In genomic region chr8:84944478-84945160, GRCm38 (mm10) we compare ENCODE assay signal across 8 mouse cellular contexts. TPM values are rescaled to one million over a fixed set of nuclear protein-coding genes. Genes with fewer than 3 reads are reported as not detected.
DNase-seq lines count a peak whose midpoint lies in the region; ATAC-seq lines count a peak whose summit lies in the region.

No protein-coding gene starts in this region.

- WGBS in forebrain, embryonic 10.5 days: 2% methylated on average over 26 of the region's 26 CpGs
- WGBS in intestine, embryonic 14.5 days: 2% methylated on average over 26 of the region's 26 CpGs
- 3% methylated on average over 26 of the region's 26 CpGs for WGBS in limb, embryonic 12.5 days

- H3K4me1 ChIP-seq in brown adipose tissue, adult 24 weeks (ENCODE audit: control insufficient read depth, insufficient read depth, insufficient read length, low read length): no peaks in the 10 kb centered on the region
- H3K4me1 ChIP-seq in forebrain, embryonic 10.5 days: peaks cover 33% of the 10 kb centered on the region
- 0 out of 2 replicates have a peak, but pooled peaks cover 4% of the 10 kb centered on the region for H3K4me1 ChIP-seq in intestine, embryonic 14.5 days (replicated peaks; ENCODE audit: control insufficient read depth, insufficient read depth, low read length)
- H3K4me1 ChIP-seq in limb, embryonic 12.5 days (replicated peaks): peaks cover 11% of the 10 kb centered on the region

- peak overlapping the region; percentile 30 for H3K4me3 ChIP-seq in brown adipose tissue, adult 24 weeks (ENCODE audit: insufficient read depth, low read depth, low read length)
- peak overlapping the region; percentile 75 for H3K4me3 ChIP-seq in forebrain, embryonic 10.5 days
- peak overlapping the region; percentile 16; the same call in 1 of the 2 replicates for H3K4me3 ChIP-seq in intestine, embryonic 14.5 days (ENCODE audit: low read depth, low read length)
- H3K4me3 ChIP-seq in limb, embryonic 12.5 days (replicated peaks): peak overlapping the region; percentile 47; the same call in 1 of the 2 replicates

- no peak overlapping the region for H3K9ac ChIP-seq in intestine, embryonic 14.5 days (ENCODE audit: low read length)
- no peak overlapping the region for H3K9ac ChIP-seq in limb, embryonic 12.5 days (replicated peaks)

- no peaks in the 10 kb centered on the region for H3K9me3 ChIP-seq in forebrain, embryonic 10.5 days
- H3K9me3 ChIP-seq in intestine, embryonic 14.5 days (ENCODE audit: control insufficient read depth, low read length): 0 out of 2 replicates have a peak, but pooled peaks cover 2% of the 10 kb centered on the region
- no peaks in the 10 kb centered on the region for H3K9me3 ChIP-seq in limb, embryonic 12.5 days

- no peak overlapping the region for H3K27ac ChIP-seq in brown adipose tissue, adult 24 weeks (replicated peaks; ENCODE audit: low read depth, low read length)
- H3K27ac ChIP-seq in forebrain, embryonic 10.5 days: no peak overlapping the region
- H3K27ac ChIP-seq in intestine, embryonic 14.5 days (ENCODE audit: low read depth): no peak overlapping the region
- no peak overlapping the region for H3K27ac ChIP-seq in limb, embryonic 12.5 days

- ATAC-seq in intestine, embryonic 14.5 days (replicated peaks; ENCODE audit: low FRiP score, low TSS enrichment, low read depth): peak; percentile 57; the same call in 1 of the 2 replicates
- no peak for ATAC-seq in limb, embryonic 12.5 days (ENCODE audit: insufficient number of reproducible peaks, insufficient read depth, low FRiP score, low TSS enrichment, low read depth)

- H3K36me3 ChIP-seq in forebrain, embryonic 10.5 days (replicated peaks): no peaks in the 10 kb centered on the region
- H3K36me3 ChIP-seq in intestine, embryonic 14.5 days (ENCODE audit: control insufficient read depth, insufficient read depth, low read length): no peaks in the 10 kb centered on the region
- H3K36me3 ChIP-seq in limb, embryonic 12.5 days: no peaks in the 10 kb centered on the region

- DNase-seq in adrenal gland, postnatal 10 days: peak; percentile 52
- no peak for DNase-seq in adrenal gland, adult 18-20 months (ENCODE audit: low spot score in 2 of 2)
- DNase-seq in forebrain, embryonic 10.5 days (ENCODE audit: extremely low spot score, low spot score): peak; percentile 78
- DNase-seq in intestine, embryonic 14.5 days (ENCODE audit: low spot score): peak; percentile 67
- DNase-seq in naive thymus-derived CD4-positive, alpha-beta T cell, adult 2 months (ENCODE audit: low read depth): peak; percentile 55
- DNase-seq in thymus, postnatal 14 days: peak; percentile 63

- H3K4me2 ChIP-seq in intestine, embryonic 14.5 days (ENCODE audit: low read length): 0 out of 2 replicates have a peak overlapping the region, but pooled peaks have one; percentile 13
- peak overlapping the region; percentile 30 for H3K4me2 ChIP-seq in limb, embryonic 12.5 days

- peaks cover 73% of the 10 kb centered on the region for H3K27me3 ChIP-seq in forebrain, embryonic 10.5 days (ENCODE audit: poor library complexity, severe bottlenecking)
- H3K27me3 ChIP-seq in intestine, embryonic 14.5 days (replicated peaks; ENCODE audit: control insufficient read depth, insufficient read depth, low read length): peaks cover 65% of the 10 kb centered on the region
- H3K27me3 ChIP-seq in limb, embryonic 12.5 days: peaks cover 89% of the 10 kb centered on the region

RNA-seq across cellular contexts. Expression of gene Rtbdn, which starts 2.2 kb away (rescaled TPM):
- under 1 TPM in 1 of 2 experiments, not detected in 1; 0.21 TPM for total RNA-seq in adrenal gland, postnatal 10 days (2021)
- under 1 TPM in 1 of 2 experiments, not detected in 1; 0.16 TPM for total RNA-seq in adrenal gland, adult 18-20 months (2021)
- not detected in 2 replicates for polyA plus RNA-seq in brown adipose tissue, adult 24 weeks (2012; ENCODE audit: insufficient read depth, insufficient read length, missing spikeins)
- 1.3 and 1.8 TPM in 2 replicates for polyA plus RNA-seq in forebrain, embryonic 10.5 days (2016; fragmentation: Nextera tagmentation; extraction: Ambion mirVana)
- 0.09 TPM in 1 of 2 replicates, not detected in the other for polyA plus RNA-seq in intestine, embryonic 14.5 days (2014; fragmentation: Nextera tagmentation; extraction: Ambion mirVana)
- 0.34 and 0.58 TPM in 2 replicates for polyA plus RNA-seq in limb, embryonic 12.5 days (2016; fragmentation: Nextera tagmentation; extraction: Ambion mirVana)

RNA-seq across cellular contexts. Expression of gene Mast1, which starts 7.5 kb away (rescaled TPM):
- total RNA-seq in adrenal gland, postnatal 10 days (2021): 1 to 10 TPM; 2.3 to 4.2 TPM
- 1 to 10 TPM; 2.1 to 3.1 TPM for total RNA-seq in adrenal gland, adult 18-20 months (2021)
- not detected in 2 replicates for polyA plus RNA-seq in brown adipose tissue, adult 24 weeks (2012; ENCODE audit: insufficient read depth, insufficient read length, missing spikeins)
- polyA plus RNA-seq in forebrain, embryonic 10.5 days (2016; fragmentation: Nextera tagmentation; extraction: Ambion mirVana): 2.6 and 3.8 TPM in 2 replicates
- polyA plus RNA-seq in intestine, embryonic 14.5 days (2014; fragmentation: Nextera tagmentation; extraction: Ambion mirVana): 2.3 and 2.6 TPM in 2 replicates
- polyA plus RNA-seq in limb, embryonic 12.5 days (2016; fragmentation: Nextera tagmentation; extraction: Ambion mirVana): 0.33 and 0.60 TPM in 2 replicates

RNA-seq across cellular contexts. Expression of gene Gm49661, which starts 24.6 kb away (rescaled TPM):
- total RNA-seq in adrenal gland, postnatal 10 days (2021): 1 to 10 TPM in 1 of 2 experiments, not detected in 1; 1.1 TPM
- 1 to 10 TPM; 1.9 TPM for total RNA-seq in adrenal gland, adult 18-20 months (2021)
- polyA plus RNA-seq in brown adipose tissue, adult 24 weeks (2012; ENCODE audit: insufficient read depth, insufficient read length, missing spikeins): not detected in 2 replicates
- not detected in 2 replicates for polyA plus RNA-seq in forebrain, embryonic 10.5 days (2016; fragmentation: Nextera tagmentation; extraction: Ambion mirVana)
- not detected in 2 replicates for polyA plus RNA-seq in intestine, embryonic 14.5 days (2014; fragmentation: Nextera tagmentation; extraction: Ambion mirVana)
- polyA plus RNA-seq in limb, embryonic 12.5 days (2016; fragmentation: Nextera tagmentation; extraction: Ambion mirVana): not detected in 2 replicates

RNA-seq across cellular contexts. Expression of gene Prdx2, which starts 24.8 kb away (rescaled TPM):
- total RNA-seq in adrenal gland, postnatal 10 days (2021): 100 to 1,000 TPM; 477 to 503 TPM
- 100 to 1,000 TPM; 740 to 761 TPM for total RNA-seq in adrenal gland, adult 18-20 months (2021)
- polyA plus RNA-seq in brown adipose tissue, adult 24 weeks (2012; ENCODE audit: insufficient read depth, insufficient read length, missing spikeins): 387 and 425 TPM in 2 replicates
- polyA plus RNA-seq in forebrain, embryonic 10.5 days (2016; fragmentation: Nextera tagmentation; extraction: Ambion mirVana): 1,199 and 1,255 TPM in 2 replicates
- polyA plus RNA-seq in intestine, embryonic 14.5 days (2014; fragmentation: Nextera tagmentation; extraction: Ambion mirVana): 771 and 821 TPM in 2 replicates
- polyA plus RNA-seq in limb, embryonic 12.5 days (2016; fragmentation: Nextera tagmentation; extraction: Ambion mirVana): 1,079 and 1,120 TPM in 2 replicates

RNA-seq across cellular contexts. Expression of gene Rnaseh2a, which starts 24.9 kb away (rescaled TPM):
- total RNA-seq in adrenal gland, postnatal 10 days (2021): 10 to 100 TPM; 88.6 to 91.7 TPM
- 100 to 1,000 TPM in 1 of 2 experiments, 10 to 100 TPM in 1; 80.9 to 131 TPM for total RNA-seq in adrenal gland, adult 18-20 months (2021)
- 26.6 and 28.5 TPM in 2 replicates for polyA plus RNA-seq in brown adipose tissue, adult 24 weeks (2012; ENCODE audit: insufficient read depth, insufficient read length, missing spikeins)
- 163 and 173 TPM in 2 replicates for polyA plus RNA-seq in forebrain, embryonic 10.5 days (2016; fragmentation: Nextera tagmentation; extraction: Ambion mirVana)
- 132 and 141 TPM in 2 replicates for polyA plus RNA-seq in intestine, embryonic 14.5 days (2014; fragmentation: Nextera tagmentation; extraction: Ambion mirVana)
- polyA plus RNA-seq in limb, embryonic 12.5 days (2016; fragmentation: Nextera tagmentation; extraction: Ambion mirVana): 105 and 122 TPM in 2 replicates

Comparison
In these comparisons a context has a peak if more than half of its experiments do, and no peak if none do; other contexts are left out.
1. DNase-seq: peak in adrenal gland, postnatal 10 days (single experiment), forebrain, embryonic 10.5 days (single experiment), intestine, embryonic 14.5 days (single experiment), naive thymus-derived CD4-positive, alpha-beta T cell, adult 2 months (single experiment) and thymus, postnatal 14 days (single experiment); none in adrenal gland, adult 18-20 months (0 of 2).
2. H3K4me3 ChIP-seq: peak in every context shown above with its lines; median percentile 75 in forebrain, embryonic 10.5 days; 47 in limb, embryonic 12.5 days; 30 in brown adipose tissue, adult 24 weeks; 16 in intestine, embryonic 14.5 days.